Comparison of ENCODE assay signal across 22 mouse cellular contexts in the genomic region with DNA sequence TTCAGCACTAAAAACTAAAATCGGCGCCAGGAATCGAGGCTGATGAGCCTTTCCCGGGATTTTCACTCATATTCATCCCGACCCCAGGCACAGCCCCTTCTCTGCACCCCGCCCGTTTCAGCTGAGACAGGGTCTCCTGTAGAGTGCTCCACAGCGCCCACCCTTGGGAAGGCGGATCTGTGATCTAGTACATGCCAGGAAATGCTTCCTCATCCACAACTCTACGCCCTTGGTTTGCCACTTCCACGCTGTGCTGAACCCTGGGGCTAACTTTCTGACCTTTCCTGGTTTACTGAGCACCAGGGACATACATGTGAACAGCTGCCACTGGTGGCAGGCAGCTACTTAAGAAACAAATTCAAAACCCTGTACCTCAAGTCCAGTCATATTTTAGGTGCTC. TPM values are rescaled to one million over a fixed set of nuclear protein-coding genes. Genes with fewer than 3 reads are reported as not detected.
DNase-seq lines count a peak whose midpoint lies in the region; ATAC-seq and TF ChIP-seq lines count a peak whose summit lies in the region.
"Had no signal": no experiment of that assay in that cellular context is flagged by ENCODE, and none has a peak within 500 bp of the region (broad histone marks: within the 10 kb centered on the region; RNA-seq: fewer than 3 reads in every experiment).

No protein-coding gene starts in this region.

- ATAC-seq in heart, embryonic 14.5 days (ENCODE audit: insufficient number of reproducible peaks, insufficient read depth, low FRiP score, low read depth) = no peak
- 0 out of 2 replicates have a peak, but pooled peaks have one; percentile 22 for ATAC-seq in kidney, postnatal 0 days (replicated peaks; ENCODE audit: low FRiP score, low read depth)
- ATAC-seq in inflammation-experienced regulatory T-cells, adult 6 months = no peak
- ATAC-seq: forebrain, embryonic 15.5 days; intestine, embryonic 16.5 days; midbrain, embryonic 16.5 days had no signal

- no peak overlapping the region for H3K27ac ChIP-seq in heart, embryonic 14.5 days (replicated peaks in 1 of 2; ENCODE audit: control insufficient read depth in 1 of 2, insufficient read depth in 1 of 2, low read depth in 2 of 2, low read length in 2 of 2)
- peak overlapping the region; percentile 27; the same call in 1 of the 2 replicates for H3K27ac ChIP-seq in kidney, postnatal 0 days
- H3K27ac ChIP-seq: embryonic facial prominence, embryonic 10.5 days; forebrain, embryonic 15.5 days; hindbrain, embryonic 15.5 days; limb, embryonic 10.5 days; liver, embryonic 13.5 days; lung, embryonic 15.5 days; neural tube, embryonic 15.5 days had no signal

- no peak for TF ChIP-seq CTCF in kidney, postnatal 0 days (IDR thresholded peaks at IDR 0.05; ENCODE audit: low read depth)

- H3K4me1 ChIP-seq in heart, embryonic 14.5 days (ENCODE audit: control insufficient read depth in 2 of 2, insufficient read depth in 2 of 2, low read length in 2 of 2) = peaks cover 8 to 32% of the 10 kb centered on the region in 2 experiments
- peaks cover 4% of the 10 kb centered on the region; the same call in 1 of the 2 replicates for H3K4me1 ChIP-seq in kidney, postnatal 0 days (replicated peaks; ENCODE audit: insufficient read depth, low read length)

- no peaks in the 10 kb centered on the region for H3K9me3 ChIP-seq in heart, embryonic 14.5 days (ENCODE audit: control insufficient read depth, low read length)
- H3K9me3 ChIP-seq in kidney, postnatal 0 days (replicated peaks; ENCODE audit: low read length) = no peaks in the 10 kb centered on the region
- H3K9me3 ChIP-seq: embryonic facial prominence, embryonic 10.5 days; forebrain, embryonic 15.5 days; hindbrain, embryonic 15.5 days; limb, embryonic 10.5 days; liver, embryonic 13.5 days; lung, embryonic 15.5 days; neural tube, embryonic 15.5 days had no signal

- intact Hi-C loops in gastrocnemius, postnatal 14 days (cut with DNase I; ENCODE audit: low total_unique reads) = loop anchor here (5.0 to 10.0 kb wide), 4 partner anchors 239 to 479 kb away; no protein-coding TSS in a partner anchor
- intact Hi-C loops in heart, postnatal 14 days (cut with DNase I) = loop anchor here (2.0 kb wide), 1 partner anchor 225 kb away; no protein-coding TSS in a partner anchor

- no peaks in the 10 kb centered on the region for H3K27me3 ChIP-seq in heart, embryonic 14.5 days (ENCODE audit: control insufficient read depth, insufficient read depth, low read length)
- H3K27me3 ChIP-seq in kidney, postnatal 0 days (ENCODE audit: insufficient read depth, low read length) = no peaks in the 10 kb centered on the region
- H3K27me3 ChIP-seq: CH12.LX; forebrain, embryonic 15.5 days; hindbrain, embryonic 15.5 days; liver, embryonic 13.5 days; lung, embryonic 15.5 days; neural tube, embryonic 15.5 days had no signal

- H3K9ac ChIP-seq in heart, embryonic 14.5 days (ENCODE audit: low read length) = no peak overlapping the region
- no peak overlapping the region for H3K9ac ChIP-seq in kidney, postnatal 0 days (ENCODE audit: low read depth, low read length)
- H3K9ac ChIP-seq: forebrain, embryonic 15.5 days; hindbrain, embryonic 15.5 days; liver, embryonic 13.5 days; lung, embryonic 15.5 days; neural tube, embryonic 15.5 days had no signal

- peak; percentile 24 for DNase-seq in gastrocnemius, postnatal 14 days
- no peak for DNase-seq in gastrocnemius, postnatal 10 days
- DNase-seq in heart, postnatal 14 days = no peak
- no peak for DNase-seq in kidney, postnatal 0 days (ENCODE audit: low spot score)
- DNase-seq in kidney, postnatal 14 days = no peak
- DNase-seq in ES-CJ7 (ENCODE audit: low read depth, low spot score) = peak; percentile 52
- DNase-seq: adrenal gland, postnatal 10 days; cerebellum, adult 9-10 months; liver, embryonic 13.5 days; lung, postnatal 4 days; thymus, postnatal 36 days had no signal

- H3K36me3 ChIP-seq in heart, embryonic 14.5 days (ENCODE audit: control insufficient read depth, insufficient read depth, low read length) = peaks cover 22% of the 10 kb centered on the region
- peaks cover 4% of the 10 kb centered on the region; the same call in 1 of the 2 replicates for H3K36me3 ChIP-seq in kidney, postnatal 0 days (ENCODE audit: insufficient read depth, low read length)
- H3K36me3 ChIP-seq: forebrain, embryonic 15.5 days had no signal

- no peak overlapping the region for H3K4me3 ChIP-seq in heart, embryonic 14.5 days (ENCODE audit: control insufficient read depth in 1 of 2, insufficient read depth in 1 of 2, low read depth in 1 of 2, low read length in 2 of 2)
- H3K4me3 ChIP-seq in kidney, postnatal 0 days (replicated peaks; ENCODE audit: low read depth, low read length) = peak overlapping the region; percentile 3; the same call in 1 of the 2 replicates
- H3K4me3 ChIP-seq: embryonic facial prominence, embryonic 10.5 days; forebrain, embryonic 15.5 days; hindbrain, embryonic 15.5 days; limb, embryonic 10.5 days; liver, embryonic 13.5 days; lung, embryonic 15.5 days; neural tube, embryonic 15.5 days had no signal

- WGBS in heart, embryonic 14.5 days = 81% methylated on average over 11 of the region's 11 CpGs
- 71% methylated on average over 11 of the region's 11 CpGs for WGBS in kidney, postnatal 0 days

- H3K4me2 ChIP-seq in heart, embryonic 14.5 days (ENCODE audit: low read length) = peak overlapping the region; percentile 4; the same call in 1 of the 2 replicates
- peak overlapping the region; percentile 23 for H3K4me2 ChIP-seq in kidney, postnatal 0 days (ENCODE audit: low read length)
- H3K4me2 ChIP-seq: forebrain, embryonic 15.5 days; hindbrain, embryonic 15.5 days; liver, embryonic 13.5 days; lung, embryonic 15.5 days; neural tube, embryonic 15.5 days had no signal

RNA-seq across cellular contexts. Expression of a gene that starts 8.1 kb away (rescaled TPM):
- 100 to 1,000 TPM; 173 to 192 TPM for total RNA-seq in gastrocnemius, postnatal 14 days (2021)
- 100 to 1,000 TPM; 212 to 218 TPM for total RNA-seq in gastrocnemius, postnatal 10 days (2021)
- polyA plus RNA-seq in heart, embryonic 14.5 days (2014; fragmentation: Nextera tagmentation; extraction: Ambion mirVana) = 97.2 and 101 TPM in 2 replicates
- 100 to 1,000 TPM; 270 to 280 TPM for total RNA-seq in heart, postnatal 14 days (2021)
- 215 and 232 TPM in 2 replicates for polyA plus RNA-seq in kidney, postnatal 0 days (2015; fragmentation: Nextera tagmentation; extraction: Ambion mirVana)
- 10 to 100 TPM in 2 of 3 experiments, 1 to 10 TPM in 1; 9.7 to 17.0 (median 12.9) TPM for polyA plus RNA-seq in inflammation-experienced regulatory T-cells, adult 6 months (2017; shearing (Covaris generic))

RNA-seq across cellular contexts. Expression of a gene that starts 40.9 kb away (rescaled TPM):
- total RNA-seq in gastrocnemius, postnatal 14 days (2021) = 100 to 1,000 TPM in 1 of 2 experiments, 10 to 100 TPM in 1; 91.7 to 110 TPM
- total RNA-seq in gastrocnemius, postnatal 10 days (2021) = 100 to 1,000 TPM; 111 to 139 TPM
- polyA plus RNA-seq in heart, embryonic 14.5 days (2014; fragmentation: Nextera tagmentation; extraction: Ambion mirVana) = 255 and 263 TPM in 2 replicates
- total RNA-seq in heart, postnatal 14 days (2021) = 100 to 1,000 TPM in 1 of 2 experiments, 10 to 100 TPM in 1; 96.8 to 101 TPM
- polyA plus RNA-seq in kidney, postnatal 0 days (2015; fragmentation: Nextera tagmentation; extraction: Ambion mirVana) = 277 and 296 TPM in 2 replicates
- 100 to 1,000 TPM; 280 to 438 (median 366) TPM for polyA plus RNA-seq in inflammation-experienced regulatory T-cells, adult 6 months (2017; shearing (Covaris generic))

RNA-seq across cellular contexts. Expression of a gene that starts 54.1 kb away (rescaled TPM):
- 100 to 1,000 TPM; 224 to 246 TPM for total RNA-seq in gastrocnemius, postnatal 14 days (2021)
- total RNA-seq in gastrocnemius, postnatal 10 days (2021) = 100 to 1,000 TPM; 222 to 273 TPM
- polyA plus RNA-seq in heart, embryonic 14.5 days (2014; fragmentation: Nextera tagmentation; extraction: Ambion mirVana) = 657 and 673 TPM in 2 replicates
- total RNA-seq in heart, postnatal 14 days (2021) = 100 to 1,000 TPM; 369 to 371 TPM
- 427 and 432 TPM in 2 replicates for polyA plus RNA-seq in kidney, postnatal 0 days (2015; fragmentation: Nextera tagmentation; extraction: Ambion mirVana)
- 100 to 1,000 TPM; 164 to 240 (median 184) TPM for polyA plus RNA-seq in inflammation-experienced regulatory T-cells, adult 6 months (2017; shearing (Covaris generic))

Comparison
In these comparisons a context has a peak if more than half of its experiments do, and no peak if none do; other contexts are left out.
1. DNase-seq: peak in gastrocnemius, postnatal 14 days (single experiment) and ES-CJ7 (single experiment); none in gastrocnemius, postnatal 10 days (single experiment), heart, postnatal 14 days (0 of 2), kidney, postnatal 0 days (single experiment) and kidney, postnatal 14 days (single experiment).